Mouse (Mus musculus) frontal cortex, adult 2 months (tissue): ENCODE results near the gene Lkaaear1. TPM values are rescaled to one million over a fixed set of nuclear protein-coding genes. Genes with fewer than 3 reads are reported as not detected.

Experiments used
- DNase-seq, 2 experiments: peaks; one replicate each; pipeline ENCODE4 v3.0.0; 2022; ENCODE audit warnings: low spot score in 1 of 2; ENCODE audit errors: extremely low spot score in 1 of 2
- polyA plus RNA-seq: library from polyadenylated mRNA; depleted of rRNA; stranded (reverse); fragments of >200 nt; gene quantifications from 2 replicates; pipeline ENCODE4 v1.2.3, GENCODE M21; 2012; rRNA removed

The Lkaaear1 gene
- polyA plus RNA-seq, 1 experiment, result not detected

DNA sequence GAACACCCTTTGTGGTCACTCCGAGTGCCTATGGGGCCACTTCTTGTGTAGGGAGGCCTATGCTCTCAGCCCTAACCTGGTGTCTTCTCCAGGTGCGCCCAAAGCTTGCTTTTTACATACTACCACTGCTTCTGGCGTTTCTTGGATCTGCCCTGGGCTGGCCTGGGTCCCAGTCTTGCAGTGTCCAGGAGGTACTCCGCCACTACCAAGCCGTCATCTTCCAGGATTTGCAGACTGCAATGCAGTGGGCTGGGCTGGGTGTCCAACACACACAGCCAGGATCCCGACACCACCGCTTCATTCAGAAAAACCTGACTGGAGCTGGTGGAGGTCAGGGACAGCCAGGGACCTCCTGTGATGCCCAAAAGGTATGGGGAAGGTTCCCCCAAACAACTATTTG is 39.7 kb downstream of the Lkaaear1 start:
- no peak for DNase-seq

DNA sequence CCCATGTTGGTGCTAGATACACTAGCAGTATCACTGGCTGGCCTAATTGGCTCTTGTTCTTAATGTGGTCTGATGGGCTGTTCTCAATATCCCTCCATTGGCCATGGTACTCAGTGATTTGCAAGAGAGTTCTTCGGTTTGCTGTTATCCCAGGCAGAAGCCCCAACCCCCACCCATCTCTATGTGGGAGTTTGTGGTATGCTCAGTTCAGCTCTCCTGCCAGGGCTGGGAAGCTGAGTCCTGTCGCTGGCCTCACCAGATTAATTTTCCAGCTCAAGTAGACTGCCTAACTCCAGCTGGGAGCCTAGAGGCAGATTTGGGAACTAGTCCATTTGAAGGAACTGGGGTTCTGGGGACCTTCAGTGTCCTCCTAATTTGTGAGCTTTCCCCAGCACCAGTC is 40.8 kb downstream of the Lkaaear1 start:
- no peak for DNase-seq

DNA sequence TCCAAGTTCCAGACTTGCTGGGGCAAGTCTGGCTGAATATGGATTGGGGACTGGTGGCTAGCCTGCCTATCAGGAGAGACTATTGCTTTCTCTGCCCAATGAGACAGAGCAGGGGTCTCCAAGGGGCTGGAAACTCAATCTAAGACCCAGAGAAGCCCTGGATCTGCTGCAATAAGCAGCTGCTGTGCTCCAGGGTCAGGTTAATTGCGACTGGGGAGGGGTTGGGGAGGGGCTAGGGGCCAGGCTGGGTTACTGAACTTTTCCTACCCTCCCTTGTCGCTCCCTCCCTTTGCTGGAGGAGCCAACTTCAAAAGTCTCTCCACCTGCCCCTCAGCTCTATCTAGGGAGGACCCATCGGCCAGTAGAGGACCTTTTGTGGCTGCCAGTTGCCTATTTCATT is 41.5 kb downstream of the Lkaaear1 start, which contains the start of gene Gm29797:
TSS of gene Gm29797 (plus strand) at position 301 of the 400 bp plus-strand sequence.
- DNase-seq, result no peak

DNA sequence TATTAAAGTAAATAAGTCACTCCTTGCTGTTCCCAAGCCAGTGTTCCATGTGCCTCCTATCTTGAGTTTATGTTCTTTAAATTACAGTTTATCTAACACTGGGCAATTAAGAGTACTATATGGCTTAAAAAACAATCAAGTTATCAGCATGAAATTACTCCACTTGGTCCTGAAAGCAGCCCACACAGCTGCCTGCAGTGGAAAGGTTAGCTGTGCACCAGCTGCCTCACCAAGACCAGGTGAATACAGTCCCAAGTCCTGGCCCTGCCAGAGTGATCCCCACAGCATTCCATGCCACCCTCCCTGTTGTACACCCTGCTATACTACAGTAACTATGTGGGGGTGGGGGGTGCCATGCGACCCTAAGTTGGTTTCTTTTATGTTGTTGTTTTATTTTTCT is 44.7 kb downstream of the Lkaaear1 start:
- no peak for DNase-seq

GRCm38 (mm10) chr2:181653065-181653464 is 45.2 kb downstream of the Lkaaear1 start:
- DNase-seq, result no peak

DNA sequence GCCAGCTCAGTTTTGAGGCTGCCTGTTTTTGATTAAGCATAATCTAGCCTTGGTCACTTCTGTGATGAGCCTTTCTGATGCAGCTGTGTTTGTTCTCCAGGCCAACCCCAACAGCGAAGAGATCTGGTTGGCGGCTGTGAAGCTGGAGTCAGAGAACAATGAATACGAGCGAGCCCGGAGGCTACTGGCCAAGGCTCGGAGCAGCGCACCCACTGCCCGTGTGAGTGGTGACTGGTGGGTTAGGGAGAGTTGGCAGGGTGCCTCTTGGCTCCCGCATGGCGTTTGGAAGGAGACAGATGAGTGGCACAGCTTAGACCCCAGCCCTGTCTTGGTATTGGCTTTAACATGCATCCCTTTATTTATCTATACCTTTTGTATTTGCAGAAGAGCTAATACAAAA is 49.3 kb downstream of the Lkaaear1 start:
- no peak for DNase-seq

Other genes starting within 250 kb of the Lkaaear1 start
- 6.6 and 6.9 TPM in 2 replicates for gene Zbtb46, start 239.0 kb downstream of the Lkaaear1 start, polyA plus RNA-seq
- gene Abhd16b, start 205.2 kb downstream of the Lkaaear1 start, polyA plus RNA-seq, result not detected in 2 replicates
- 115 and 118 TPM in 2 replicates for gene Tpd52l2, start 201.3 kb downstream of the Lkaaear1 start, polyA plus RNA-seq
- 139 and 171 TPM in 2 replicates for gene Dnajc5, start 178.0 kb downstream of the Lkaaear1 start, polyA plus RNA-seq
- 125 and 149 TPM in 2 replicates for gene Uckl1, start 113.5 kb downstream of the Lkaaear1 start, polyA plus RNA-seq
- gene Prpf6, start 106.6 kb downstream of the Lkaaear1 start, polyA plus RNA-seq, result 35.7 and 38.0 TPM in 2 replicates
- 76.7 and 101 TPM in 2 replicates for gene Zfp512b, start 105.6 kb downstream of the Lkaaear1 start, polyA plus RNA-seq
- 30.1 and 30.6 TPM in 2 replicates for gene Samd10, start 99.2 kb downstream of the Lkaaear1 start, polyA plus RNA-seq
- gene Gm29797, start 41.4 kb downstream of the Lkaaear1 start, polyA plus RNA-seq, result not detected in 2 replicates
- gene Sox18, start 26.8 kb downstream of the Lkaaear1 start, polyA plus RNA-seq, result 20.4 and 22.5 TPM in 2 replicates
- gene Tcea2, start 18.1 kb downstream of the Lkaaear1 start, polyA plus RNA-seq, result 155 and 160 TPM in 2 replicates
- 42.6 and 53.6 TPM in 2 replicates for gene Rgs19, start 4.5 kb downstream of the Lkaaear1 start, polyA plus RNA-seq
- 26.4 and 34.4 TPM in 2 replicates for gene Oprl1, start 16.6 kb upstream of the Lkaaear1 start, polyA plus RNA-seq
- gene Myt1, start 64.9 kb upstream of the Lkaaear1 start, polyA plus RNA-seq, result 15.6 and 16.9 TPM in 2 replicates
- 74.7 and 88.9 TPM in 2 replicates for gene Pcmtd2, start 139.4 kb upstream of the Lkaaear1 start, polyA plus RNA-seq
- 27.8 and 30.5 TPM in 2 replicates for gene Polr3k, start 165.9 kb upstream of the Lkaaear1 start, polyA plus RNA-seq